Mouse (Mus musculus): Measurements from ENCODE around the gene Armc2.

DNA sequence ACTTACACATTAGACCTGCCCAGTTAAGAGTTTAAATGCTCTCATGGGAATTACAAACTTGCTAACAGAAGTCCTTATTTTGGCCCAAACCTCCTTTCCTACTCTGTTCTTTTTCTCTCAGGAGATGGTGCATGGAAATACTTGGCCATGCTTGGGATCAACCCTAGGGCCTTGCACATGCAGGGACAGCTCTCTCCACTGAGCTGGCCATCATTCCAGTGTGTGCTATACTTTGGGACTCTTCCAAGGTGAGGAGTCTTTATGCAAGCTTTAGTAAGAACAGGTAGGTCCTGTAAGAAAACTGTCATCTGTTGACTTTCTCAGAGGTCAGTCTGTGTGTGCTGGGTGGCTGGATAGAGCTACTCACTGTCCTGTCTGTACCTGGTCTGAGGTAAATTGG, 127.7 kb downstream of the Armc2 start:
- TF ChIP-seq CTCF (conservative IDR thresholded peaks at IDR 0.05; ENCODE audit: low read length) (no peak), POU5F1 (IDR thresholded peaks at IDR 0.05; ENCODE audit: borderline replicate concordance, low read length) (no peak), NANOG (IDR thresholded peaks at IDR 0.05; ENCODE audit: borderline replicate concordance, low read length) (no peak)
